ENCODE assay signal across 14 mouse cellular contexts in the genomic region with DNA sequence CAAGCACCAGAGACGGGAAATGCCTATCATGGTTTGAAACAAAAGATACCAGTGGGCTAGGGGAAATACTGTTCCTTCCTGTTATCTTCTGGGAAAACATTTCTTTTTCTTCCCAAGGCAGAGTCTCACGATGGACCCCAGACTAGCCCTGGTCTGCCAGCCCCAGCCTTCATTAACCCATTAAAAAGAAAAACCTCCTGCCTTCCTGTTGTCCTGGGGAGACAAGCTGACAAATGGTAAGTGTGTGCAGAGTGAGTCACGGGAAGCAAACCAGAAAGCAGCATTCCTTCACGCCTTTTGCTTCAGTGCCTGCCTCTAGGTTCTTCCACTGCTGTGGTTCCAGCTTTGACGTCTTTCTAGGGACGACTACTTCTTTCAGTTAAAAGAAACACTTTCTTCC. TPM values are rescaled to one million over a fixed set of nuclear protein-coding genes. Genes with fewer than 3 reads are reported as not detected.
DNase-seq lines count a peak whose midpoint lies in the region; ATAC-seq and TF ChIP-seq lines count a peak whose summit lies in the region.
"Had no signal": no experiment of that assay in that cellular context is flagged by ENCODE, and none has a peak within 500 bp of the region (broad histone marks: within the 10 kb centered on the region; RNA-seq: fewer than 3 reads in every experiment).

No protein-coding gene starts in this region.

- no peak overlapping the region for H3K9ac ChIP-seq in heart, embryonic 13.5 days
- no peak overlapping the region for H3K9ac ChIP-seq in liver, embryonic 15.5 days
- H3K9ac ChIP-seq in liver, postnatal 0 days (replicated peaks), result no peak overlapping the region
- H3K9ac ChIP-seq in kidney, embryonic 16.5 days (replicated peaks; ENCODE audit: low read length), result no peak overlapping the region
- H3K9ac ChIP-seq: forebrain, embryonic 15.5 days; liver, embryonic 14.5 days had no signal

- WGBS in heart, embryonic 13.5 days, result 27% methylated on average over 6 of the region's 6 CpGs
- WGBS in liver, embryonic 15.5 days (ENCODE audit: insufficient replicate concordance), result 34% methylated on average over 6 of the region's 6 CpGs
- 42% methylated on average over 6 of the region's 6 CpGs for WGBS in liver, postnatal 0 days (ENCODE audit: insufficient replicate concordance)
- WGBS in kidney, embryonic 16.5 days, result 34% methylated on average over 6 of the region's 6 CpGs

- no peaks in the 10 kb centered on the region for H3K27me3 ChIP-seq in heart, embryonic 13.5 days (replicated peaks)
- no peaks in the 10 kb centered on the region for H3K27me3 ChIP-seq in liver, embryonic 15.5 days
- H3K27me3 ChIP-seq in liver, postnatal 0 days (ENCODE audit: insufficient read depth, low read length), result no peaks in the 10 kb centered on the region
- H3K27me3 ChIP-seq in kidney, embryonic 16.5 days (ENCODE audit: insufficient read depth, low read length), result no peaks in the 10 kb centered on the region
- H3K27me3 ChIP-seq: forebrain, embryonic 15.5 days had no signal

- no peak for ATAC-seq in heart, embryonic 13.5 days (ENCODE audit: extremely low read depth, insufficient number of reproducible peaks, low FRiP score, low TSS enrichment)
- 0 out of 2 replicates have a peak, but pooled peaks have one; percentile 18 for ATAC-seq in liver, embryonic 15.5 days (ENCODE audit: insufficient read depth)
- ATAC-seq in liver, postnatal 0 days, result no peak
- 0 out of 2 replicates have a peak, but pooled peaks have one; percentile 27 for ATAC-seq in kidney, embryonic 16.5 days (ENCODE audit: low FRiP score, low TSS enrichment)
- ATAC-seq: activated CD4-positive, CD25-positive, alpha-beta regulatory T cell, adult 4 months; forebrain, embryonic 15.5 days had no signal

- no peak overlapping the region for H3K4me2 ChIP-seq in heart, embryonic 13.5 days
- H3K4me2 ChIP-seq in liver, embryonic 15.5 days, result no peak overlapping the region
- H3K4me2 ChIP-seq in liver, postnatal 0 days (ENCODE audit: low read depth, low read length), result no peak overlapping the region
- H3K4me2 ChIP-seq in kidney, embryonic 16.5 days (replicated peaks; ENCODE audit: low read depth, low read length), result no peak overlapping the region
- H3K4me2 ChIP-seq: forebrain, embryonic 15.5 days had no signal

- TF ChIP-seq CTCF in liver, postnatal 0 days (IDR thresholded peaks at IDR 0.05; ENCODE audit: low read depth), result no peak

- H3K27ac ChIP-seq in heart, embryonic 13.5 days (replicated peaks), result peak overlapping the region; percentile 63
- no peak overlapping the region for H3K27ac ChIP-seq in liver, embryonic 15.5 days (replicated peaks)
- H3K27ac ChIP-seq in liver, postnatal 0 days (ENCODE audit: low read depth), result no peak overlapping the region; the same call in 1 of the 2 replicates
- peak overlapping the region; percentile 19 for H3K27ac ChIP-seq in kidney, embryonic 16.5 days (ENCODE audit: low read length)
- H3K27ac ChIP-seq: forebrain, embryonic 15.5 days; liver, embryonic 14.5 days had no signal

- no peaks in the 10 kb centered on the region for H3K9me3 ChIP-seq in heart, embryonic 13.5 days
- H3K9me3 ChIP-seq in liver, embryonic 15.5 days (replicated peaks), result no peaks in the 10 kb centered on the region
- no peaks in the 10 kb centered on the region for H3K9me3 ChIP-seq in liver, postnatal 0 days (ENCODE audit: low read length)
- no peaks in the 10 kb centered on the region for H3K9me3 ChIP-seq in kidney, embryonic 16.5 days (ENCODE audit: low read length)
- H3K9me3 ChIP-seq: forebrain, embryonic 15.5 days had no signal

- no peak for DNase-seq in heart, adult 18-20 months
- DNase-seq in liver, postnatal 0 days, result no peak
- peak; percentile 79 for DNase-seq in Muller cell, postnatal 12 days (ENCODE audit: inconsistent ontology term)
- no peak for DNase-seq in adrenal gland, adult 18-20 months (ENCODE audit: low spot score in 2 of 2)
- DNase-seq: cerebellum, postnatal 25 days; layer of hippocampus, postnatal 36 days; thymus, adult 2 months had no signal

- H3K36me3 ChIP-seq in heart, embryonic 13.5 days, result no peaks in the 10 kb centered on the region
- H3K36me3 ChIP-seq in liver, embryonic 15.5 days (replicated peaks), result no peaks in the 10 kb centered on the region
- no peaks in the 10 kb centered on the region for H3K36me3 ChIP-seq in liver, postnatal 0 days (replicated peaks; ENCODE audit: insufficient read depth, low read length)
- no peaks in the 10 kb centered on the region for H3K36me3 ChIP-seq in kidney, embryonic 16.5 days (ENCODE audit: insufficient read depth, low read length)
- H3K36me3 ChIP-seq: forebrain, embryonic 15.5 days had no signal

- no peak overlapping the region for H3K4me3 ChIP-seq in heart, embryonic 13.5 days
- no peak overlapping the region for H3K4me3 ChIP-seq in liver, embryonic 15.5 days (replicated peaks)
- H3K4me3 ChIP-seq in liver, postnatal 0 days (ENCODE audit: low read depth, low read length), result no peak overlapping the region
- H3K4me3 ChIP-seq in kidney, embryonic 16.5 days (ENCODE audit: low read length), result no peak overlapping the region
- H3K4me3 ChIP-seq: forebrain, embryonic 15.5 days had no signal

- peaks cover 17% of the 10 kb centered on the region for H3K4me1 ChIP-seq in heart, embryonic 13.5 days
- H3K4me1 ChIP-seq in liver, embryonic 15.5 days (replicated peaks), result no peaks in the 10 kb centered on the region
- 0 out of 2 replicates have a peak, but pooled peaks cover 2% of the 10 kb centered on the region for H3K4me1 ChIP-seq in liver, postnatal 0 days (ENCODE audit: insufficient read depth)
- no peaks in the 10 kb centered on the region for H3K4me1 ChIP-seq in kidney, embryonic 16.5 days (ENCODE audit: insufficient read depth, low read length)
- H3K4me1 ChIP-seq: forebrain, embryonic 15.5 days had no signal

- no peak for TF ChIP-seq EP300 in liver, postnatal 0 days (IDR thresholded peaks at IDR 0.05; ENCODE audit: low read depth)

RNA-seq across cellular contexts. Expression of gene Siah1a, which starts 56.3 kb away (rescaled TPM):
- polyA plus RNA-seq in heart, embryonic 13.5 days (2015; fragmentation: Nextera tagmentation; extraction: Ambion mirVana), result 30.1 and 30.8 TPM in 2 replicates
- total RNA-seq in heart, adult 18-20 months (2021), result 10 to 100 TPM; 13.4 to 14.1 TPM
- polyA plus RNA-seq in liver, embryonic 15.5 days (2015; fragmentation: Nextera tagmentation; extraction: Ambion mirVana), result 14.2 and 15.4 TPM in 2 replicates
- polyA plus RNA-seq in liver, postnatal 0 days (2015; fragmentation: Nextera tagmentation; extraction: Ambion mirVana), result 11.7 and 13.7 TPM in 2 replicates
- polyA plus RNA-seq in kidney, embryonic 16.5 days (2015; fragmentation: Nextera tagmentation; extraction: Ambion mirVana), result 31.7 and 40.1 TPM in 2 replicates
- 10 to 100 TPM; 16.9 to 17.4 TPM for total RNA-seq in adrenal gland, adult 18-20 months (2021)

RNA-seq across cellular contexts. Expression of gene Gm10638, which starts 56.5 kb away (rescaled TPM):
- polyA plus RNA-seq in heart, embryonic 13.5 days (2015; fragmentation: Nextera tagmentation; extraction: Ambion mirVana), result 3.0 and 3.3 TPM in 2 replicates
- total RNA-seq in heart, adult 18-20 months (2021), result 1 to 10 TPM; 3.9 to 4.7 TPM
- 0.91 and 1.3 TPM in 2 replicates for polyA plus RNA-seq in liver, embryonic 15.5 days (2015; fragmentation: Nextera tagmentation; extraction: Ambion mirVana)
- polyA plus RNA-seq in liver, postnatal 0 days (2015; fragmentation: Nextera tagmentation; extraction: Ambion mirVana), result 1.7 and 1.8 TPM in 2 replicates
- polyA plus RNA-seq in kidney, embryonic 16.5 days (2015; fragmentation: Nextera tagmentation; extraction: Ambion mirVana), result 2.6 and 3.5 TPM in 2 replicates
- total RNA-seq in adrenal gland, adult 18-20 months (2021), result 1 to 10 TPM; 2.6 to 4.5 TPM
- total RNA-seq: hematopoietic stem cell, adult 5-6 weeks had no signal
- polyA plus RNA-seq: activated CD4-positive, CD25-positive, alpha-beta regulatory T cell, adult 4 months had no signal

Comparison
In these comparisons a context has a peak if more than half of its experiments do, and no peak if none do; other contexts are left out.
1. ATAC-seq: peak in liver, embryonic 15.5 days (single experiment) and kidney, embryonic 16.5 days (single experiment); none in heart, embryonic 13.5 days (single experiment) and liver, postnatal 0 days (single experiment).
2. H3K27ac ChIP-seq: peak in heart, embryonic 13.5 days (single experiment) and kidney, embryonic 16.5 days (single experiment); none in liver, embryonic 15.5 days (single experiment) and liver, postnatal 0 days (single experiment).